Mouse (Mus musculus) hindbrain, embryonic 12.5 days (tissue): ENCODE measurements around the gene Epyc. TPM values are rescaled to one million over a fixed set of nuclear protein-coding genes. Genes with fewer than 3 reads are reported as not detected.

ENCODE experiments used
- ATAC-seq: fragments of 200-750 bp; cut with Nextera tagmentation; 2 replicates; pipeline ENCODE4 v1.8.0; 2017; ENCODE audit warnings: moderate TSS enrichment; ENCODE audit not compliant: low FRiP score
- H3K27ac ChIP-seq: fragments of 300-500 bp; sonication (generic); 2 replicates; pipeline ENCODE4 v1.5.1; 2016; ENCODE audit warnings: mild to moderate bottlenecking
- H3K27me3 ChIP-seq: fragments of 300-500 bp; sonication (generic); 2 replicates; pipeline ENCODE4 v1.6.1; 2016; ENCODE audit warnings: mild to moderate bottlenecking
- H3K36me3 ChIP-seq: fragments of 300-500 bp; sonication (generic); 2 replicates; pipeline ENCODE4 v1.6.1; 2016; ENCODE audit warnings: mild to moderate bottlenecking
- H3K4me1 ChIP-seq: fragments of 300-500 bp; sonication (generic); 2 replicates; pipeline ENCODE4 v1.6.1; 2016
- H3K4me2 ChIP-seq: fragments of 300-500 bp; sonication (generic); replicated peaks from 2 replicates; pipeline ENCODE4 v1.6.1; 2016; ENCODE audit warnings: mild to moderate bottlenecking
- H3K4me3 ChIP-seq: fragments of 300-500 bp; sonication (generic); 2 replicates; pipeline ENCODE4 v1.5.1; 2016; ENCODE audit warnings: mild to moderate bottlenecking
- H3K9ac ChIP-seq: fragments of 300-500 bp; sonication (generic); 2 replicates; pipeline ENCODE4 v1.6.1; 2016; ENCODE audit warnings: mild to moderate bottlenecking, moderate library complexity
- H3K9me3 ChIP-seq: fragments of 300-500 bp; sonication (generic); replicated peaks from 2 replicates; pipeline ENCODE4 v1.6.1; 2016; ENCODE audit warnings: mild to moderate bottlenecking
- WGBS: fragments of 180-500 bp; shearing (Covaris S2); methylation state at CpG from one replicate; pipeline ENCODE4 v1.1.7; 2016; 5-methylcytosine and 5-hydroxymethylcytosine counted together
- polyA plus RNA-seq: library from polyadenylated mRNA; unstranded; fragments of >200 nt; fragmentation: Nextera tagmentation; extraction: Ambion mirVana; gene quantifications from 2 replicates; pipeline ENCODE4 v1.2.1, GENCODE M21; 2016

Epyc gene
- 5.8 and 9.5 TPM in 2 replicates for polyA plus RNA-seq

DNA sequence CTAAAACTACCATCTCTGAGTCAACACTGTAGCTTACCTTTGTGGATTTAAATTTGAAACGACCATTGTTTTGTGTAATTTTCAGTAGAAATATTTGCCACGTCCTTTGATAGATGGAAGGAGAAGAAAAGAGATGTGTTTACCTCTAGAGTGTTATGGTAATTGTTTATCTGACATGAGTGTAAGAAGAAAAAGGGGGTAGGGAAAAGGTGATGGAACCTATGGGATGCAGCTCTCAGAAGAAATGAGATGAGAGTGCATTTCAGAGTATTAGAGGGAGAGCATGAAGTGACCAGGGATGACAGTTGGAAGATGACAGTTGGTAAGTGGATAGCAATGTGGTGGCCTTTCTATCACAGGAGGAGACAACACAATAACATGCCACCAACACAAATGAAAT lies at the start of gene Epyc:
Epyc (plus strand) TSS at position 301 of the 400 bp plus-strand sequence.
- Histone ChIP-seq H3K9ac (no peak within 1 kb of the TSS), H3K27ac (no peak within 1 kb of the TSS), H3K36me3 (no peaks in the 10 kb centered on the region), H3K4me1 (no peaks in the 10 kb centered on the region), H3K9me3 (no peaks in the 10 kb centered on the region), H3K4me2 (no peak within 1 kb of the TSS), H3K27me3 (no peaks in the 10 kb centered on the region), H3K4me3 (no peak within 1 kb of the TSS)
- ATAC-seq = no peak
- WGBS = 84% methylated on average over 2 of the region's 2 CpGs

DNA sequence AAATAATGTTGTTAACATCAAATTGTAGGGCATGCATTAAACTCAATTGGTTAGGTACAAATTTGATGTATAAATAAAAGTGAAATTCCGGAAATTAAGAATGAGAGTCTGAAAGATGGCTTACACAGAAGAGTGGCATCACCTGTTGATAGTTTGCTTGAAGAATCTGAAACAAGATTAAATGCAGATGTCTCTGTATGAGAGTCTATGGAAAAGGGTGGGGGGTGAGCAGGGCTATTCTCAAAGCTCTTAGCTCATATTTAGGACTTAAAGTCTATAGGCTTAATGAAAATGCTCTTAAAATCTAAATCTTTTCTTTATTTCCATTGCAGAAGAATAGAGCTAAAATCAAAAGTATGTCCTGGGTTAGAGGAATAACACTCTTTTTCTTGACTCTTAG lies 48.2 kb upstream of the Epyc start:
- Histone ChIP-seq H3K36me3 (no peaks in the 10 kb centered on the region), H3K9me3 (no peaks in the 10 kb centered on the region), H3K4me3 (no peak overlapping the region), H3K9ac (no peak overlapping the region), H3K27me3 (no peaks in the 10 kb centered on the region), H3K4me2 (no peak overlapping the region), H3K27ac (no peak overlapping the region), H3K4me1 (no peaks in the 10 kb centered on the region)
- 73% methylated on average over 1 of the region's 1 CpGs for WGBS
- no peak for ATAC-seq

DNA sequence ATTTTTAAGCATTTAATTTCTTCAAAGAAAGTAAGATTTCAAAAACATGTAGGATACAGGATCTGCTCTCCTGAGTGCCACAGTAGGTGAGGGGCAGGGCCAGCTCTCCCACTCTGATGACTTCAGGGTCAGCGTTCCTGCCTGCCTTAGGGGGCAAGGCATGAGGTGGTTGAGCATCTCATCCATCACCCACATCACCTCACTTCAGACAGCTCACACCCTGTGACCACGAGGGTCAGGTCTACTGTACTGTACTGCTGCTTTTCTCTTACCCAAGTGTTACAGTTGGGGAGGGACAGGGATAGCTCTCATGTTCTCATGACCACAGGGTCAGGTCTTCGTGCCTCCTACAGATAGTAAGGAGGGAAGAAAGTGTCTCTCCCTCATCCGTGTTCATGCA lies 42.1 kb upstream of the Epyc start:
- Histone ChIP-seq H3K27me3 (no peaks in the 10 kb centered on the region), H3K9me3 (no peaks in the 10 kb centered on the region), H3K27ac (no peak overlapping the region), H3K4me2 (no peak overlapping the region), H3K4me1 (no peaks in the 10 kb centered on the region), H3K36me3 (no peaks in the 10 kb centered on the region), H3K9ac (no peak overlapping the region), H3K4me3 (no peak overlapping the region)
- WGBS = 76% methylated on average over 4 of the region's 4 CpGs
- ATAC-seq = no peak

DNA sequence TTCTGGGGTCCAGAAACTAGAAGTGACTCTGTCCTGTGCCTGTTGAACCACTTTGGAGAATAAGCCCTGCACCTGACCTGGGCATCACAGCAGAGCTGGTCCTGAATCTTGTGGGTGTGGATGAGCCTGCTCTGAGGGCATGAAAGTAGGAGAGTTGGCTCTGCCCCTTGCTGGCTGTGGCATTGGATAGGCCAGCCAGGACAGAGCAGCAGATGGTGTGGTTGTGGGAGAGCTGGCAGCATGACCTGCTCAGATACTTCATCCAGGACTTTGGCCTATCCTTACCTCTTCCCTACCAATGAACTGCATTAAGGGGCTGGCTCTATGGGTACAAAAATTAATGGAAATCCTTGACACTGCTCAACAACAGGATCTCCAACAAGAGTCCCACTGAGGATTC lies 40.6 kb upstream of the Epyc start:
- Histone ChIP-seq H3K9me3 (no peaks in the 10 kb centered on the region), H3K36me3 (no peaks in the 10 kb centered on the region), H3K4me1 (no peaks in the 10 kb centered on the region), H3K9ac (no peak overlapping the region), H3K27ac (no peak overlapping the region), H3K4me2 (no peak overlapping the region), H3K4me3 (no peak overlapping the region), H3K27me3 (no peaks in the 10 kb centered on the region)
- ATAC-seq = no peak

DNA sequence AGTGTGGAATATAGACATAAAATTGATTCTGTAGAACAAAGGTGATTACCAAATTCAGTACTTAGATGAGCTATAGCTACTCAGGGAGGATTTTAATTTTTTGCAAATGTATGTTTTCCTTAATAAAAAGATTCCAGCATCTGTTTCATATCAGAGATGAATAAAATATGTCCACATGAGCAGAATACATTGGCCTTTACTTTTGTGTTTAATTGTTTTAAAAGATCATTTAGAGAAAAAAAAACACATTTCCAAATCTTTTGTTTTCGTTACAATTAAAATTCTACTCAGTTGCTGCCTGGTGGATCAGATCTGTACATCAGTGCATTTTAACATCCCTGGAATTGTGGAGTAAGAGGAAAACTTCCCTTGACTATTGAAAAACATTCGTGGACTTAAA lies 37.3 kb upstream of the Epyc start, which contains the start of gene Kera:
Kera (plus strand) TSS at position 301 of the 400 bp plus-strand sequence.
- no peaks in the 10 kb centered on the region for H3K36me3 ChIP-seq
- no peaks in the 10 kb centered on the region for H3K4me1 ChIP-seq
- no peak for ATAC-seq
- WGBS = 89% methylated on average over 2 of the region's 2 CpGs
- no peaks in the 10 kb centered on the region for H3K27me3 ChIP-seq
- H3K4me3 ChIP-seq = no peak within 1 kb of the TSS
- no peak within 1 kb of the TSS for H3K27ac ChIP-seq
- no peak within 1 kb of the TSS for H3K9ac ChIP-seq
- H3K4me2 ChIP-seq = no peak within 1 kb of the TSS
- no peaks in the 10 kb centered on the region for H3K9me3 ChIP-seq

DNA sequence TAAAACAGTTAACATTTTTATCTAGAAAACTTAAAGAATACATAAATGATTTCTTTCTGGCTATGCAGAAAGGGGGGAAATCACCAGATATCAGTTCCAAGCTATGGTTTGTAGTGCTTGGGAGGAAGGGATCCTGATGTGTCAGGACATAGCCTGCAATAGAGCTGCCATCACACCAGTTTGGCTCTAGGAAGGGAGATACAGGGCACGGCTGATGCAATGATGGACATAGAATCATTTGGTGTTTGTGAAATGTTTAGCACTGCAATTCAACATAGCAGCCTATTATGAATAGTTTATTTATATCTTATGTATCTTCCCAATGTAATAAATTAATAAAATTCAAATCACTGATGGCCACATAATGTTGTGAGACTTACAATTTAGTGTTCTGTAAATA lies 21.5 kb upstream of the Epyc start:
- ATAC-seq = no peak
- no peaks in the 10 kb centered on the region for H3K36me3 ChIP-seq
- H3K4me3 ChIP-seq = no peak overlapping the region
- WGBS = 97% methylated on average over 1 of the region's 1 CpGs
- H3K27ac ChIP-seq = no peak overlapping the region
- no peaks in the 10 kb centered on the region for H3K27me3 ChIP-seq
- H3K4me1 ChIP-seq = no peaks in the 10 kb centered on the region
- H3K9me3 ChIP-seq = no peaks in the 10 kb centered on the region
- H3K9ac ChIP-seq = no peak overlapping the region
- no peak overlapping the region for H3K4me2 ChIP-seq

DNA sequence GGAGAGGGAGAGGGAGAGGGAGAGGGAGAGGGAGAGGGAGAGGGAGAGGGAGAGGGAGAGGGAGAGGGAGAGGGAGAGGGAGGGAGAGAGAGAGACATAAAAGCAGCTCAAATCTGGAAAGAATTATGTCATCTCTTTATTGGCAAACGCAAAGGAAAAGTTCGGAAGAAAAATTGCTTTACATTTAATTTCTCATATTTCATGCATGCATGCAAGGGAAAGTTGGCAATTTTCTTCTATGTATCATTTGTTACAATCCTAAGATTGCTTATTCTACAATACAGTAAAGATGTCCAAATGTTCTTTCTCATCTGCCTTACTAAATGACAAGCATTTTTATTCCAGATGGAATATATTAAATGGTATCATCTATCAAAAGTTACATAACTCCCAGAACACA lies 19.5 kb upstream of the Epyc start:
- Histone ChIP-seq H3K4me1 (no peaks in the 10 kb centered on the region), H3K4me2 (no peak overlapping the region), H3K27ac (no peak overlapping the region), H3K9ac (no peak overlapping the region), H3K9me3 (no peaks in the 10 kb centered on the region), H3K36me3 (no peaks in the 10 kb centered on the region), H3K4me3 (no peak overlapping the region), H3K27me3 (no peaks in the 10 kb centered on the region)
- 65% methylated on average over 2 of the region's 2 CpGs for WGBS
- ATAC-seq = no peak

DNA sequence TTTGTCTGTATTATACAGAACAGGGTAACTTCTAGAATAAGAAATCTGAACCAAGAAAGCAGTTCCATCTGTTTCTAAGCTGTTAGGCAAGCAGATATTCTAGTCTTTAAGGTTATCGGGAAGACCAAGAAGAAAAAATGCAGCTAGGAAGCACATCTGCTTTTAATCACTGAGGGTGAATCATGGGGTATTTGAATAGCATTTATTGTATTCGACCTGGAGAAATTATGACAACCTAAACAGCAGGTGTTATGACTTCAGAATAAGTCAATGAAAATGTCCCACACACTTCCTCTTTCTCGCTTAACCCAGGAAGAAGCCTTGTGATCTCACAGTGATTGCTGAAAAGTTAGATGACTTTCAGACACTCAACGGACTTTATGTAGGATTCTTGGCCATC lies 18.8 kb upstream of the Epyc start:
- no peaks in the 10 kb centered on the region for H3K27me3 ChIP-seq
- H3K36me3 ChIP-seq = no peaks in the 10 kb centered on the region
- 66% methylated on average over 4 of the region's 4 CpGs for WGBS
- H3K27ac ChIP-seq = no peak overlapping the region
- ATAC-seq = no peak
- H3K9ac ChIP-seq = no peak overlapping the region
- no peaks in the 10 kb centered on the region for H3K9me3 ChIP-seq
- no peak overlapping the region for H3K4me2 ChIP-seq
- no peak overlapping the region for H3K4me3 ChIP-seq
- H3K4me1 ChIP-seq = no peaks in the 10 kb centered on the region

DNA sequence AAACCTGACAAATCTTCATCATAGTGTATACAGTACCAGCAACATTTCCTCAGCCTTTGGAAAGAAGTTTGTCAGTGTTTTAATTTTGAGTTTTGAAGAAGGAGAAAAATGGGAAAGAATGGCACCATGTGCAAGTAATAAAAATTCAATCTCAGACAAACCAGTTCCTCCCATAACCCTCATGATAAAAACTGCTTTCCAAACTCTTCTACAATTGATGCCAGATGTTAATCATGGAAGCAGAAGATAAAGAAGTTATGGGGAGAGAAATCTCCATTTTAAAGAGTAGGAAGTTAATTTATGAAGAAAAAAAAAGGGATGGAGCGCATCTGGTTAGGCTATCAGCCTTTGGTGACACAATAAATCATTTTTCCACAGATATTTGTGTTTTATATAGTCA lies 17.3 kb upstream of the Epyc start:
- Histone ChIP-seq H3K4me3 (no peak overlapping the region), H3K9me3 (no peaks in the 10 kb centered on the region), H3K4me2 (no peak overlapping the region), H3K9ac (no peak overlapping the region), H3K27ac (no peak overlapping the region), H3K36me3 (no peaks in the 10 kb centered on the region), H3K4me1 (no peaks in the 10 kb centered on the region), H3K27me3 (no peaks in the 10 kb centered on the region)
- ATAC-seq = no peak
- WGBS = 92% methylated on average over 1 of the region's 1 CpGs

DNA sequence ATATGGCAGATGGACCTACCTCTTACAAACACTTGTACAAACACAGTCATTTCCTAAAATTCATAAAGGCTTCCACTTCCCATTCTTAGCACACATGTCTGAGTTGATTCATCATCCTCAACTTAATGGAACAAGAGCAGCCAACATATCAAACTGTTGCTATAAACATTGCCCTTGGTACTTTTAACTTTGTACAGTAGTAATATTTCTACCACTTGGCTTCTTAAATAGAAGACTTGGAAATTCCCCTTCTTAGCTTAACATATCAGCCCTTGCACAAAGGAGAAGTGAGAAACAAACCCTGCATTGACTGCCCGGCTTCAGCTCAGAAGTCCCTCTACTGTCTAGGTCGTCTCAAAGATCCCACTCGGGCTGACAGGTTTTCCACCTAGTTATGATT lies 12.8 kb upstream of the Epyc start:
- H3K4me2 ChIP-seq = no peak overlapping the region
- no peak overlapping the region for H3K27ac ChIP-seq
- no peaks in the 10 kb centered on the region for H3K9me3 ChIP-seq
- no peaks in the 10 kb centered on the region for H3K4me1 ChIP-seq
- no peak overlapping the region for H3K9ac ChIP-seq
- 87% methylated on average over 3 of the region's 3 CpGs for WGBS
- H3K4me3 ChIP-seq = no peak overlapping the region
- no peak for ATAC-seq
- no peaks in the 10 kb centered on the region for H3K36me3 ChIP-seq
- H3K27me3 ChIP-seq = no peaks in the 10 kb centered on the region

DNA sequence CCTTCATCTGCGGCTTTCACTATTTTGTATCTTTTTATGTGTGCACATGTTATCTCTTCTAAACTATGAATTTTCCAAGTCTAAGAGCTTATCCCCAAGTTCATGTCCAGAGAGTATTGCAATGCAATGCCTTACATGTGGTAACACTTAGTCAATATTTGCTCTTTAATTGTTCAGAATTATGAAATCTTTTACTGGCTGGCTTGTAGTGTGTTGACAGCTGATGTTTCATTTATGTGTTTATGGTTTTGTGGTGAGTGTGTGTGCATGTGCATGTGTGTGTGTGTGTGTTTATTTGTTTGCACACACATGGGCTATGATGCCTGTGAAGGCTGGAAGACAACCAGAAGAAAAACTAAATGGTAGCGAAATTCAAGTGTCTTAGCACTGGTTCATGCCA lies 1.9 kb upstream of the Epyc start:
- Histone ChIP-seq H3K4me1 (no peaks in the 10 kb centered on the region), H3K27me3 (no peaks in the 10 kb centered on the region), H3K4me3 (no peak overlapping the region), H3K9ac (no peak overlapping the region), H3K27ac (no peak overlapping the region), H3K4me2 (no peak overlapping the region), H3K9me3 (no peaks in the 10 kb centered on the region), H3K36me3 (no peaks in the 10 kb centered on the region)
- ATAC-seq = no peak
- 90% methylated on average over 2 of the region's 2 CpGs for WGBS

DNA sequence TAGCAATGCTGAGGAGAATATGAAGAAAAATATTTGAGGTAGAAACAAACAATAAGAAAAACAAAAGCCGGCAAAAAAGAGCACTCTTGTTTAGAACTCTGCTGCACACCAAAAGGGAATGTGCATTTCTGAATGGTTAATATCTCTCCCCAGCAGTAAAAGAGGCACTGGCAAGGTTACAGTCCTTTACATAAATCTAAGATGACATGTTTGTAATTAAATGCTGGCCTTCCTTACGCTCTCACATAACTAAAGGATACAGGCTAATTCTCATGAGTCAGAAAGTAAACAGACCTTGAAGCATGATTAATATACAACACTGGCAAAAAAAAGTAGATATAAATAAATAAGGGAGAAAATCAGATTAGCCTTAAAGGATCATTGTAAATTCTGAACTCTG lies 6.5 kb downstream of the Epyc start:
- H3K27ac ChIP-seq = no peak overlapping the region
- H3K9me3 ChIP-seq = no peaks in the 10 kb centered on the region
- H3K27me3 ChIP-seq = no peaks in the 10 kb centered on the region
- H3K9ac ChIP-seq = no peak overlapping the region
- no peaks in the 10 kb centered on the region for H3K36me3 ChIP-seq
- WGBS = 65% methylated on average over 2 of the region's 2 CpGs
- no peak overlapping the region for H3K4me2 ChIP-seq
- H3K4me3 ChIP-seq = no peak overlapping the region
- no peak for ATAC-seq
- no peaks in the 10 kb centered on the region for H3K4me1 ChIP-seq

DNA sequence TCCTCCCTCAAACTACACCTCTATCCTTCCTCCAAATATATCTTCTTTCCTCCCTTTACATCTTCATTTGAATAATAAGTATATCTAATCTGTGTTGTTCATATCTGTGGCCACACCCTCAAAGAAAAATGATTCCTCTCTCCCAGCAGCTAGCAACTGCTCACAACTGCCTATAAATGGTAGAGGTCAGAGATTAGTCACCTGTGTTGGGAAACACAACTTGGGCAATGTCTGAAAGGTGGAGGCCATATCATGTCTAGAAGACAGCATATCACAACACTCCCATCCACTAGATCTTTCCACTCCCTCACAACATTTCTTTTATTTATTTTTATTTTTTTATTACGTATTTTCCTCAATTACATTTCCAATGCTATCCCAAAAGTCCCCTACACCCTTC lies 15.6 kb downstream of the Epyc start:
- ATAC-seq = no peak
- Histone ChIP-seq H3K9ac (no peak overlapping the region), H3K4me3 (no peak overlapping the region), H3K36me3 (no peaks in the 10 kb centered on the region), H3K4me2 (no peak overlapping the region), H3K27me3 (no peaks in the 10 kb centered on the region), H3K4me1 (no peaks in the 10 kb centered on the region), H3K9me3 (no peaks in the 10 kb centered on the region), H3K27ac (no peak overlapping the region)
- WGBS = 97% methylated on average over 1 of the region's 1 CpGs

DNA sequence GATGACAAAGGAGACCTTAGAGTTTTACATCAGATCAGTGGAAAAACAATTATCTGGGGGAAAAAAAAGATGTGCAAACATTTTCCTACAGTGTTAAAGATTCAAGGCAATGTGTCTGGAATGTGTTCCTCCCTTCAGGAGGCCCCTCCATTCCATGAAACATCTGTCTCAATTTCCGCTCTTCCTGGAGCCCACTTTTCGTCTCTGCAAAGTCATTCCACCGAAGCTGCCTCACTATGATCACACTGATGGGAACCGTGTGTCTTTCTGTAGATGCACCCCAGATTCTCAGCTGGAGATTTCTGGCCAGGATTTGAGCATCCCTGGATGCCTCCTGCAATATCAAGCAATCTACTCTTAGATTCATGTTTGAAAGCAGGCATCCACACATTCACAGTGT lies 24.8 kb downstream of the Epyc start:
- no peaks in the 10 kb centered on the region for H3K27me3 ChIP-seq
- 53% methylated on average over 4 of the region's 4 CpGs for WGBS

More for the DNA sequence above, 24.8 kb downstream of the Epyc start:
- no peak overlapping the region for H3K9ac ChIP-seq
- no peaks in the 10 kb centered on the region for H3K4me1 ChIP-seq
- no peak overlapping the region for H3K4me3 ChIP-seq
- H3K9me3 ChIP-seq = no peaks in the 10 kb centered on the region
- H3K36me3 ChIP-seq = no peaks in the 10 kb centered on the region
- no peak overlapping the region for H3K4me2 ChIP-seq
- H3K27ac ChIP-seq = no peak overlapping the region
- ATAC-seq = no peak
